Mouse (Mus musculus) G1E (cell line): ENCODE data around the gene Prkar2b.

Experiments
- CTCF ChIP-seq: IDR thresholded peaks from 2 replicates; pipeline ENCODE4 v1.5.1; 2012; ENCODE audit warnings: low read depth, low read length, inconsistent platforms, mixed read lengths
- GATA1 ChIP-seq: IDR thresholded peaks from 2 replicates; pipeline ENCODE4 v1.6.1; 2012; ENCODE audit warnings: borderline replicate concordance, low read length, inconsistent platforms, mixed read lengths
- GATA2 ChIP-seq: IDR thresholded peaks from 2 replicates; pipeline ENCODE4 v1.6.1; 2012; ENCODE audit warnings: low read depth, low read length, inconsistent platforms, borderline replicate concordance
- POLR2AphosphoS5 ChIP-seq: IDR thresholded peaks from 2 replicates; pipeline ENCODE4 v1.6.1; 2012; ENCODE audit warnings: low read depth, low read length, inconsistent platforms; ENCODE audit not compliant: insufficient replicate concordance
- TAL1 ChIP-seq: conservative IDR thresholded peaks from 2 replicates; pipeline ENCODE4 v1.6.1; 2012; ENCODE audit warnings: low read depth, low read length, inconsistent platforms, mixed read lengths

DNA sequence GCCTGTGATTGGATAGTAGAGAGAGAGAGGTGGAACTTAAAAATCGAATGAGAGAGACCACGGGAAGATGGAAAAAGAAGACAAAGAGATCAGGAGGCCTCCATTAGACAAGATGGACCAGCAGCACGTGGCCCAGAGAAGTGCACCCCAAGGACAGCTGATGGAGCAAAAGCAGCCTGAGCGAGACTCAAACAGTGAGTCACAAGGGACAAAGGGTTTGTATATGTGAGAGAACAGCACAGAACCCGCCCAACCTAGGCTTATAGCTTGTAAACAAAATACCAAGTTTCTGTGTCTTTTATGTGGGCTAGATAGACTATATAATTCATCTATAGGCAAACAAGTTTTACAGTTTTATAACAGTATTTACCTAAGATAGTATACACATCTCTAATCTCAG is 50.0 kb downstream of the Prkar2b start:
- no peak for TF ChIP-seq TAL1
- TF ChIP-seq CTCF: no peak
- no peak for TF ChIP-seq GATA1
- TF ChIP-seq POLR2AphosphoS5: no peak
- TF ChIP-seq GATA2: no peak
